Comparison of ENCODE assay signal across 17 mouse cellular contexts in the genomic region with DNA sequence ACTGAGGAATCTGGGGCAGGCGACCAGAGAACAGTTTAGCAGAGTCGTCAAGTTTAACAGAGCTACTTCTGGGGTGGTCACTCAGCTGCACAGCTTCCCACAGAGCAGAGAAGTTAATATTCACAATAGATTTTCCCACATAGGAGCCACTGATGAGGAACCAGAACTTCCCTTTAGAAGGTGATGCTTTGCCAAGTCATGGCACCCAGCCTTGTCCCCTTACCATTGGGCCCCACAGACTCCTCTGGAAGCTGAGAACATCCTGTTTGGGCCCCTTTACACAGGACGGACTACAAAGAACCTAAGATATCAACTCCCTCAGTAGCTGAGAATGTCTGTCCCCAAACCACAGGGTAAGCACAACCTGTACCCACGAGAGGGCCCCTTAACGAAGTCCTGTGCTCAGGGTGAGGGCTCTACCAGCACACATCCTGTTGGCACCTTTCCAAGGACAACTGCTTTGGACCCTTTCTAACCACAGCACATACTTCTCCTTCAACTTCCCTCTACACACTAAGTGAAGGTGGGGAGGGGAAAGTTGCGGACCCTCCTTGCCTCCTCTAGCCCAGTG. TPM values are rescaled to one million over a fixed set of nuclear protein-coding genes. Genes with fewer than 3 reads are reported as not detected.
DNase-seq lines count a peak whose midpoint lies in the region; ATAC-seq lines count a peak whose summit lies in the region.
"Had no signal": no experiment of that assay in that cellular context is flagged by ENCODE, and none has a peak within 500 bp of the region (broad histone marks: within the 10 kb centered on the region; RNA-seq: fewer than 3 reads in every experiment).

No protein-coding gene starts in this region.

- peak; percentile 22 to 29 for DNase-seq in spleen, postnatal 36 days (ENCODE audit: low spot score in 2 of 2)
- no peak for DNase-seq in spleen, postnatal 14 days (ENCODE audit: low spot score in 2 of 2)
- peak; percentile 15 for DNase-seq in brain, adult 2 months (ENCODE audit: low read depth, low spot score)
- no peak for DNase-seq in embryo, embryonic 9.5 days (ENCODE audit: extremely low spot score)
- no peak for DNase-seq in hindbrain, embryonic 14.5 days (ENCODE audit: low spot score)
- DNase-seq: adrenal gland, postnatal 36 days; cerebellum, postnatal 36 days; retina, postnatal 1 day had no signal

- H3K4me3 ChIP-seq in midbrain, embryonic 15.5 days = no peak overlapping the region
- no peak overlapping the region for H3K4me3 ChIP-seq in hindbrain, embryonic 14.5 days (replicated peaks; ENCODE audit: low read length)
- H3K4me3 ChIP-seq: erythroblast, embryonic 14.5 days; heart, embryonic 10.5 days; hindbrain, embryonic 15.5 days had no signal

- peak; percentile 78 for ATAC-seq in megakaryocyte progenitor cell, adult 5-6 weeks (replicated peaks; ENCODE audit: poor library complexity)
- ATAC-seq in midbrain, embryonic 15.5 days (replicated peaks) = no peak
- ATAC-seq in hindbrain, embryonic 14.5 days (ENCODE audit: low FRiP score) = no peak

- H3K4me2 ChIP-seq in midbrain, embryonic 15.5 days = no peak overlapping the region
- no peak overlapping the region for H3K4me2 ChIP-seq in hindbrain, embryonic 14.5 days (replicated peaks)
- H3K4me2 ChIP-seq: hindbrain, embryonic 15.5 days had no signal

- 75% methylated on average over 6 of the region's 6 CpGs for WGBS in midbrain, embryonic 15.5 days
- 86% methylated on average over 6 of the region's 6 CpGs for WGBS in hindbrain, embryonic 14.5 days

- no peaks in the 10 kb centered on the region for H3K4me1 ChIP-seq in midbrain, embryonic 15.5 days
- no peaks in the 10 kb centered on the region for H3K4me1 ChIP-seq in hindbrain, embryonic 14.5 days (replicated peaks; ENCODE audit: control insufficient read depth, insufficient read depth, low read length)
- H3K4me1 ChIP-seq: heart, embryonic 10.5 days; hindbrain, embryonic 15.5 days had no signal

- H3K36me3 ChIP-seq in midbrain, embryonic 15.5 days (replicated peaks) = no peaks in the 10 kb centered on the region
- no peaks in the 10 kb centered on the region for H3K36me3 ChIP-seq in hindbrain, embryonic 14.5 days (replicated peaks; ENCODE audit: control insufficient read depth, insufficient read depth)
- H3K36me3 ChIP-seq: heart, embryonic 10.5 days; hindbrain, embryonic 15.5 days had no signal

- H3K9ac ChIP-seq in midbrain, embryonic 15.5 days = no peak overlapping the region
- H3K9ac ChIP-seq in hindbrain, embryonic 14.5 days = no peak overlapping the region
- H3K9ac ChIP-seq: hindbrain, embryonic 15.5 days had no signal

- no peaks in the 10 kb centered on the region for H3K9me3 ChIP-seq in midbrain, embryonic 15.5 days
- H3K9me3 ChIP-seq in hindbrain, embryonic 14.5 days (ENCODE audit: control insufficient read depth, low read length) = no peaks in the 10 kb centered on the region
- H3K9me3 ChIP-seq: heart, embryonic 10.5 days; hindbrain, embryonic 15.5 days had no signal

- H3K27me3 ChIP-seq in midbrain, embryonic 15.5 days (replicated peaks) = no peaks in the 10 kb centered on the region
- H3K27me3 ChIP-seq in hindbrain, embryonic 14.5 days (ENCODE audit: control insufficient read depth, insufficient read depth, low read length) = no peaks in the 10 kb centered on the region
- H3K27me3 ChIP-seq: hindbrain, embryonic 15.5 days had no signal

- no peak overlapping the region for H3K27ac ChIP-seq in midbrain, embryonic 15.5 days
- H3K27ac ChIP-seq in hindbrain, embryonic 14.5 days = no peak overlapping the region
- H3K27ac ChIP-seq: heart, embryonic 10.5 days; hindbrain, embryonic 15.5 days; macrophage had no signal

RNA-seq across cellular contexts. Expression of gene Olfm5, which starts 5.1 kb away (rescaled TPM):
- 0.15 TPM in 1 of 2 replicates, not detected in the other for total RNA-seq in megakaryocyte progenitor cell, adult 5-6 weeks (2015)
- total RNA-seq in megakaryocyte progenitor cell, adult 5-6 weeks (2017) = 0.17 TPM in 1 of 2 replicates, not detected in the other
- polyA plus RNA-seq in midbrain, embryonic 15.5 days (2015; fragmentation: Nextera tagmentation; extraction: Ambion mirVana) = not detected in 2 replicates
- not detected in 2 replicates for polyA plus RNA-seq in hindbrain, embryonic 14.5 days (2014; fragmentation: Nextera tagmentation; extraction: Ambion mirVana)
- total RNA-seq: adrenal gland, postnatal 36 days; layer of hippocampus, postnatal 14 days had no signal
- polyA plus RNA-seq: erythroblast, embryonic 14.5 days; heart, embryonic 10.5 days; hindbrain, embryonic 15.5 days; kidney, embryonic 14.5 days; macrophage had no signal

RNA-seq across cellular contexts. Expression of gene Olfr648, which starts 13.5 kb away (rescaled TPM):
- not detected in 2 replicates for total RNA-seq in megakaryocyte progenitor cell, adult 5-6 weeks (2015)
- not detected in 2 replicates for total RNA-seq in megakaryocyte progenitor cell, adult 5-6 weeks (2017)
- polyA plus RNA-seq in midbrain, embryonic 15.5 days (2015; fragmentation: Nextera tagmentation; extraction: Ambion mirVana) = 0.38 and 0.56 TPM in 2 replicates
- 0.63 and 0.66 TPM in 2 replicates for polyA plus RNA-seq in hindbrain, embryonic 14.5 days (2014; fragmentation: Nextera tagmentation; extraction: Ambion mirVana)
- total RNA-seq: adrenal gland, postnatal 36 days had no signal
- polyA plus RNA-seq: macrophage had no signal

RNA-seq across cellular contexts. Expression of gene Ubqlnl, which starts 19.4 kb away (rescaled TPM):
- not detected in 2 replicates for total RNA-seq in megakaryocyte progenitor cell, adult 5-6 weeks (2015)
- not detected in 2 replicates for total RNA-seq in megakaryocyte progenitor cell, adult 5-6 weeks (2017)
- polyA plus RNA-seq in midbrain, embryonic 15.5 days (2015; fragmentation: Nextera tagmentation; extraction: Ambion mirVana) = not detected in 2 replicates
- polyA plus RNA-seq in hindbrain, embryonic 14.5 days (2014; fragmentation: Nextera tagmentation; extraction: Ambion mirVana) = not detected in 2 replicates
- total RNA-seq: adrenal gland, postnatal 36 days; layer of hippocampus, postnatal 14 days had no signal
- polyA plus RNA-seq: erythroblast, embryonic 14.5 days; frontal cortex, adult 2 months; heart, embryonic 10.5 days; hindbrain, embryonic 15.5 days; kidney, embryonic 14.5 days; macrophage had no signal

RNA-seq across cellular contexts. Expression of gene Olfr649, which starts 26.1 kb away (rescaled TPM):
- total RNA-seq in megakaryocyte progenitor cell, adult 5-6 weeks (2015) = not detected in 2 replicates
- not detected in 2 replicates for total RNA-seq in megakaryocyte progenitor cell, adult 5-6 weeks (2017)
- not detected in 2 replicates for polyA plus RNA-seq in midbrain, embryonic 15.5 days (2015; fragmentation: Nextera tagmentation; extraction: Ambion mirVana)
- polyA plus RNA-seq in hindbrain, embryonic 14.5 days (2014; fragmentation: Nextera tagmentation; extraction: Ambion mirVana) = not detected in 2 replicates
- total RNA-seq: adrenal gland, postnatal 36 days; layer of hippocampus, postnatal 14 days had no signal
- polyA plus RNA-seq: erythroblast, embryonic 14.5 days; frontal cortex, adult 2 months; heart, embryonic 10.5 days; hindbrain, embryonic 15.5 days; kidney, embryonic 14.5 days; macrophage had no signal

RNA-seq across cellular contexts. Expression of gene Ubqln3, which starts 26.6 kb away (rescaled TPM):
- total RNA-seq in megakaryocyte progenitor cell, adult 5-6 weeks (2015) = not detected in 2 replicates
- total RNA-seq in megakaryocyte progenitor cell, adult 5-6 weeks (2017) = not detected in 2 replicates
- not detected in 2 replicates for polyA plus RNA-seq in midbrain, embryonic 15.5 days (2015; fragmentation: Nextera tagmentation; extraction: Ambion mirVana)
- polyA plus RNA-seq in hindbrain, embryonic 14.5 days (2014; fragmentation: Nextera tagmentation; extraction: Ambion mirVana) = not detected in 2 replicates
- total RNA-seq: adrenal gland, postnatal 36 days; layer of hippocampus, postnatal 14 days had no signal
- polyA plus RNA-seq: erythroblast, embryonic 14.5 days; frontal cortex, adult 2 months; heart, embryonic 10.5 days; hindbrain, embryonic 15.5 days; kidney, embryonic 14.5 days; macrophage had no signal

Comparison
In these comparisons a context has a peak if more than half of its experiments do, and no peak if none do; other contexts are left out.
1. DNase-seq: peak in spleen, postnatal 36 days (2 of 2) and brain, adult 2 months (single experiment); none in spleen, postnatal 14 days (0 of 2), embryo, embryonic 9.5 days (single experiment) and hindbrain, embryonic 14.5 days (single experiment).